Mouse (Mus musculus) mouse embryonic stem cell (cell line): ENCODE results near the gene Aqp11.

Source experiments
- in situ Hi-C, 2 experiments: fragments of 300-500 bp; cut with MboI; formaldehyde crosslinking; loops; 1 replicate in 1 of 2; 3 replicates in 1 of 2; pipeline ENCODE4 v1.14.3; 2019 to 2020; ENCODE audit warnings: low sequenced_read_pairs in 2 of 2, low pct_unique_long_range_greater_than_20kb in 1 of 2, mixed read lengths in 1 of 2; ENCODE audit not compliant: unreplicated experiment in 1 of 2

Aqp11 gene

GRCm38 (mm10) chr7:97737638-97738456 is at the start of gene Aqp11:
Aqp11 (minus strand) TSS chr7:97738289.
- in situ Hi-C loops, result loop anchor here in 1 of 2 experiments (25.0 kb wide), 1 partner anchor 374 kb away; the partner anchor contains the start of gene Myo7a

DNA sequence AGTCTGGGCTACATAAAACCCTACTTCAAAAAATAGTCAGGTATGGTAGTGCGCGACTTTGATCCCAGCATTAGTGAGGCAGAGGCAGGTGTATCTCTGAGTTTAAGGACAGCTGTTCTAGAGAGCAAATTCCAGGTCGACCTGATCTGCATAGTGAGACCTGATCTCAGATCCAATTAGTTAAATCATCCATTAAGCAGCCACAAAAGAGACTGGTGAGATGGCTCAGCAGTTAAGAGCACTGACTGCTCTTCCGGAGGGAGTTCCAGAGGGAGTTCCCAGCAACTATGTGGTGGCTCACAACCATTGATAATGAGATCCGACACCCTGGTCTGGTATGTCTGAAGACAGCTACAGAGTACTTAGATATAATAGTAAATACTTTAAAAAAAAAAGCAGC is 45.4 kb upstream of the Aqp11 start:
- in situ Hi-C loops, result no loop called here

DNA sequence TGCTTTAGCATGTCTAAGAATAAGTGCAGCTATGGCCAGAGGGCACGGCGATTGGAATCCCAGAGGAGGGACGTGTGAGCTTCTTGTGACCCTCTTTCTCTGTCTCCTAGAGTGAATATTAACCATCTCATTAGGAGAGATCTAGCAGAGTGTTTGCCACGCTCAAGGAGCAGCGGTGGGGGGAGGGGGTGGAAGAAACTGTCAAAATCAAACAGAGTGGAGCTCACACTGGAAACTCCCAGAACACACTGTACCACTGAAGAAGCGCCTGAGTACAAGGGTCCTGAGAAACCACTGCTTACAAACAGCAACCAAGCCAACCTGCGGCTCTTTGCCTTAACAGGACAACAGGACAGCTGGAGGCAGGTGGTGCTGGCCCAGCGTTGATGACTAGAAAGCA is 43.4 kb upstream of the Aqp11 start:
- in situ Hi-C loops, result no loop called here

DNA sequence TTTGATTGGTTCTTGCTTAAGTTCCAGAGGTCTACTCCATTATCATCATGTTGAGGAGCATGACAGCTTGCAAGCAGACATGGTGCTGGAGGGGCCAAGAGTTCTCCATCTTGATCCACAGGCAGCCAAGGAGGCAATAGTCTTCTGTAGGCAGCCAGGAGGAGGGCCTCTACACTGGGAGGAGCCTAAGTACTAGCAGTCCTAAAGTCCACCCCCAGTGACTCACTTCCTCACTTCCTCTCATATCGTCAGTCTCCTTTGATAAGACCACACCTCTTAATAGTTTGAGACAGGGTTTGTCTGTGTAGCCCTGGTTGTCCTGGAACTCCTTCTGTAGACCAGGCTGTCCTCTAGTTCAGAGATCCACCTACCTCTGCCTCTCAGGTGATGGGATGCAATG is 42.7 kb upstream of the Aqp11 start:
- in situ Hi-C loops, result no loop called here

DNA sequence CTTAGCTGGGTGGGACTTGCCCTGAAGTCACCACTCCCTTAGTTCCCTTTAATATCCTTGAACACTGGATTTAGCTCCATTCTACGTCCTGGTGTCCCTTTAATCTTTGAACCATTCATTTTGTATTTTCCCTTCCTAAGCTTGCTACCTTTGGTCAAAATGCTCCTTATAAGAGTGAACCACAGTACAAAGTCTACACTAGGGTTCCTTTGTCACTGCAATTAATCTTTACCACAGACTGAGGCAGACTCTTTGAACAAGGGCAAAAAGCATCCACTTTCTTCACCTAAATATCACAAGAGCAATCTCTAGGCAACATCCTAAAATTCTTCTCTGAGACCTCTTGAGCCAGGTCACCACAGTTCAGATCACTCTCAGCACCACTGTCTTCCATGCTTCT is 42.1 kb upstream of the Aqp11 start:
- in situ Hi-C loops, result no loop called here

- in situ Hi-C loops, result no loop called here
Measured at GRCm38 (mm10) chr7:97777191-97777590, 39.1 kb upstream of the Aqp11 start.

DNA sequence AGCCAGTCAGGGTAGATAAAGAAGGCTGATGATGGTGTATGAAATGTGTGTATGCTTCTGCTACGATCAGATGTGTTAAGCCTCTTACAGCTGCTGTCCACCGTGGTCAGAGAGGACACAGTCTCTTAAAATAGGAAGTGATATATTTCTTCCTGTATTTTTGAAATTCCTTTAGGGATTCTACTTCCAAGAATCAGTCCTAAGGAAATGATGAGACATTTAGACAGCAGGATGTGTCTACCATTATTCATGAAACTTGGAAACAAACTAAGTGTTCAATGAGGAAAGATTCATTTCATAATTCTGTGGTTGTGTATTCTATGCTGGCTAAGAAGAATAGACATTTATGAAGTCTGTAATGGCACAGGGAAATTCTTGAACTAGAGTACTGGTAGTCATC is 37.8 kb upstream of the Aqp11 start:
- in situ Hi-C loops, result no loop called here

DNA sequence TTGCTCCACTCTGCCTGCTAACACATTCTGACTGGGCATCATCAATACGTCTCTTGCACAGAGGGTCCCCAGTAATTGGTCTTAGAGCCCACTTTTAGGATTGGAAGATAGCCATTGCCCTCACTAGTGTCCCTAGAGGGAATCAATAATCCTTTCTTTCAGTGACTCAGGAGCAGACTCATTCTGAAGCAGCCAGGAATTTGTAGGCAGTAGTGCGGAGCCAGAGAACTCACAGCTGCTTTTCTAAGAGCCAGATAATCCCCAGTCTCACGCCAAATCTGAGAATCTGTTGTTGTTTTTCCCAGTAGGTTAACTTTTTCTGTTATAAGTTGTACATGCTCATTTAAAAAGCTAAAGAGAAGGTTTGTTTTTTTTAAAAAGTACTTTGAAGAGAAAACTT is 37.3 kb upstream of the Aqp11 start:
- in situ Hi-C loops, result no loop called here

DNA sequence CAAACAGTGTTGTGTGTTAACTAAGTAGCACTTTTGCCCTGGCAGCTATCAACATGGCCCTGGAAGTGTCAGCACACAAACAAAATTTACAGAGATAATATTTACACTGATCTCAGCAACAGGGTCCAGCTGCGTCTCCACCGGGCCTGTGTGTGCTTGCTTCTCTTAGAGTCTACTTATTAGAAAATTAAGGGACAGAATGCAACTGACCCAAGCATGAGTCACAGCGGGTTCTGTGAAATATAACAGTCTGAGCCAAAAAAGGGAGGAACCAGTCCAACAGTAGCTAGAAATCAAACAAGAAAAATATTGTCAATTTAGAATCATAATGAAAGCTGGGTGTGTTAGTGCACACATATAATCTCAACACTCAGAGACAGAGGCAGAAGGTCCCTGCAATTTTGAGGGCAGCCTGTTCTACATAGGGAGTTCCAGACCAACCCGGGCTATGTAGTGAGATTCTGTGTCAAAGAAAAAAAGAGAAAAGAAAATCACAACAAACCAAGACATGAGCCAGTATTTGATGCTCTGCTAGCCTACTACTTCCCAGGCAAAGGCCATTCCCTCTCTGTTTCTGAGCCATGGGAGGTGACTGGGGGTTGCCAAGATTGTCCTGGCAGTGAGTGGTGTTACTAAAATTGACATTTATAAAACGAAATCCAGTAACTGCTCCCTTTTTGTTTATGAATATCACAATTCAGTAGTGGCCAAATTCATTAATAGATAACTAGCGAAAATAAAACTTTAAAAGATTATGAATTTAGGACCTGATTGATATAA is 32.9 kb upstream of the Aqp11 start:
- in situ Hi-C loops, result no loop called here

DNA sequence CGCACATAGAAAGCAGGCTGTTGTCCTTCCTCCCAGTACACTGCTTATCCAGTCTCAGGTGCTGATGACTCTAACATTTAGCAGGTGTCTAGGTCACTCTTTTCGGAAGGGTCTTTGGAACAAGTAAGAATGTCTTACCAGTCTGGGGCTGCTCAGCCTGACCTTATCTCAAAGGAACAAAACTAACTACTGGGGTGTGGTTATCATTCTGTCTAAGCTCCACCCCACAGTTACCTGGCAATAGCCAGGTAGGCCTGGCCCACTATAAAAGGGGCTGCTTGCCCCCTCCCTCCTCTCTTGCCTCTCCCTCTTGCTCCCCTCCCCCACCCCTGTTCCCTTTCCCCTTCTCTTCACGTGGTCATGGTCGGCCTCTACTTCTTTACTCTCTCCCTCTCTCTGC is 30.9 kb upstream of the Aqp11 start:
- in situ Hi-C loops, result no loop called here

DNA sequence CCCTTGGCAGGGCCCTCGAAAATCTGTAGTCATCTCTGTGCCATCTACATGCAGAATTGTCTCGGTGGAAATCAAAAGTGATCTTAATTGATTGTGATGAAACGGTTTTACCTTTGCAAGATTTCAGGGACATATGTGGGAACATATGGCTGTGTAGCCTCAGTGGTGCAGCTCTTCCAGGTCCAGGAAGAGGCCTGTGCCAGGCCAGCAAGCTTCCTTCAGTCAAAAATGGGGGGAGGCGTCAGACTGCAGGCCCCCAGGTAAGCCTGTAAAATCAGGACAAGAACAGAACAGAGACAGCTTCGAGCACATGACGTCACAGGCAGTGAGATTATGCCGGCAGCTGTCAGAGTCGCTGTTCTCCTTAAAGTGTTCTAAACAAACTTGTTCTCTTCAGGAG is 29.8 kb upstream of the Aqp11 start:
- in situ Hi-C loops, result no loop called here

DNA sequence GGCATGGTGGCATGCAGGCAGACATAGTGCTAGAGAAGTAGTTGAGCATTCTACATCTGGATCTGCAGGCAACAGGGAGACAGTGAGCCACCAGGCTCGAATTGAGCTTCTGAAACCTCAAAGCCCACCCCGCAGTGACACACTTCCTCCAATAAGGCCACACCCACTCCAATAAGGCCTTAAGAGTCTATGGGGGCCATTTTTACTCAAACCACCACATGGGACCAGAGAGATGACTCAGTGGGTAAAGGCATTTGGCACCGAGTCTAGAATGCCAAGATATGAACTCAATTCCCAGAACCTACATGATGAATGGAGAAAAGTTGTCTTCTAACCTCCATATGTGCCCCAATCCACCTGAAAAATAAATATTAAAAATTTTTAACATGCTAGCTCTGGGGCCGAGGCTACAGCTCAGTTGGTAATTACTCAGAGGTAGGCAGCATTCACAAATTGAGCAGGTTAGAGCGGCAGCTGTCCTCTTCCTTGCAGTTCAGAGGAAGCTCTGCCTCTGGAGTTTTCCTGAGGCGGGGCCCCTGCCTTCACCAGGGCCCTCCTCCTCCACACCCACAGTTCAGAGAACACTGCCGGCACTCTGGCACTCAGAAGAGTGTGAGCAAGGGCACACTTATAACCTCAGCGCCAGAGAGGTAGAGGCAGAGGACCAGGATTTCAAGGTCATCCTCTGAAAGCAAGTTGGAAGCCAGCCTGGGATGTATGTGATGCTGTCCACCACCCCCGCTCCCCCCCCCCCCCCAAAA is 28.5 kb upstream of the Aqp11 start:
- in situ Hi-C loops, result no loop called here

DNA sequence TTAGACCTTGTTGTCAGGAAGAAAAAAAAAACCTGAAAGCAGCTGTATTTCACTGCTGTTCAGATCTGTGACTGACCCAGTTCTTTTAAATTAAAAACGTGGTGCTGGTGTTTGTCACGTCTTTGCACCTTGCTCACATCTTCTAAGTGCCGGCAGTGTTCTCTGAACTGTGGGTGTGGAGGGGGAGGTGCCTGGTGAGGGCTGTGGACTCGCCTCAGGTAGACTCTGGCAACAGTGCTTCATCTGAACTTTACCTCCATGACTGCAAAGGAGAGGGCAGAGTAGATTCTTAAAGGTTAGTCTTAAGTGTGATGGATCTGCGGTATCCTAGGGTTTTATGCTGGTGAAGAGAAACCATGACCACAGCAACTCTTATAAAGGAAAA is 27.9 kb upstream of the Aqp11 start:
- in situ Hi-C loops, result no loop called here

GRCm38 (mm10) chr7:97765181-97765962 is 27.3 kb upstream of the Aqp11 start:
- in situ Hi-C loops, result no loop called here

GRCm38 (mm10) chr7:97764591-97764990 is 26.5 kb upstream of the Aqp11 start:
- in situ Hi-C loops, result no loop called here

DNA sequence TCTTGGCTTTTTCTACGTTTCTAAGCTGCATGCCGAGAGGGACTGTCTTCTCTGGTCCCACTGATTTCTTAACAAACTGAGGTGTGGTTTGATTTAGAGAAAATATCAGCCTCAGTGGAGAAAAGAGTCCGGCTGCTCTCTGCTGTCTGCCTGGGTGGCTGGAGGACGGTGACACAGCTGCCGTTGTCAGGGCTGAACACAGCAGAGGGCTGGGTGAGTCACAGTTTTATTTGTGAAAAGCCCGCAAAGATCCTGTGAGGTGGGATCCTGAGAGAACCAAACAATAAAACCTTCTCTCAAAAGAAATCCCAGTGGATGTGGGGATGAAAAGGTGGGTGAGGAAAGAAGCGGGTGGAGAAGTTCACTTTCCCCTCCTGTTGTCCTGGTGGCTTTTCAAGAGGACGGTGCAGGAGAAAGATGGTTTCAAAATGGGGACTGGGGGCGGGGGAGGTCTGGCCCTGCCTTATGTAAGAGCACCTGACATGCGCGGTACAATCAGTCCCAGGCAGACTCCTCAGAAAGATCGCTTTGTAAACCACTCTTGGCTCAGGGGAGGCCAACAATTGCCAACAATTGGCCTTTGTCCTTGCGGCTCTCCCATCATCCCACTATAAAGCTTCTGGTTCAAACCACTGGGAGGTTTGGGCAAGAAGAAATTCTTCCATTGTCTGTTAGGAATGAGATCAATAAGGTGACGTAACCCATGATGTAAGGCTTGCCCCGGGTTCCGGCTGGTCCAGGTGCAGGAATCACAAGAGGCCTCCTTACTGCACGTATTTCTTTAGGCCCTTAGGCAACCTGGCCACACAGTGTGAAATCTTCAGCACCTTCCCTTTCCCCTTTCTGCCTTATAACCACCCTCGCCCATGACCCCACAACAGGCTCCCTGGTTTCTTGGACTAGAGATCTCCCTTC is 19.1 kb upstream of the Aqp11 start:
- in situ Hi-C loops, result loop anchor here in 1 of 2 experiments (10.0 kb wide), 1 partner anchor 88 kb away; no protein-coding TSS in a partner anchor
